Mouse (Mus musculus) cerebellum, adult 2 months (tissue): ENCODE data around the gene Ankrd6.

ENCODE experiments used
- CTCF ChIP-seq: fragments of 200-500 bp; IDR thresholded peaks from 2 replicates; pipeline ENCODE4 v1.5.1; 2011; ENCODE audit warnings: low read depth, mild to moderate bottlenecking, control low read depth, low read length, moderate library complexity, borderline replicate concordance; ENCODE audit not compliant: insufficient read depth
- POLR2A ChIP-seq: fragments of 200-500 bp; IDR thresholded peaks from 2 replicates; pipeline ENCODE4 v1.6.1; 2011; ENCODE audit warnings: low read length, control low read depth, borderline replicate concordance; ENCODE audit not compliant: insufficient read depth

- no peak for TF ChIP-seq POLR2A
- TF ChIP-seq CTCF = no peak
Measured at GRCm38 (mm10) chr4:32981617-32982016, 31.0 kb upstream of the Ankrd6 start.
